Mouse (Mus musculus) intestine, embryonic 14.5 days (tissue): ENCODE results near the gene Ncf1. TPM values are rescaled to one million over a fixed set of nuclear protein-coding genes. Genes with fewer than 3 reads are reported as not detected.

Experiments used
- ATAC-seq: fragments of 200-750 bp; cut with Nextera tagmentation; replicated peaks from 2 replicates; pipeline ENCODE4 v1.8.0; 2017; ENCODE audit warnings: low read depth, moderate number of reproducible peaks, moderate TSS enrichment, moderate library complexity; ENCODE audit not compliant: low FRiP score, low TSS enrichment
- DNase-seq: peaks from one replicate; pipeline ENCODE4 v3.0.0-alpha.2; 2018; ENCODE audit warnings: low spot score
- H3K27ac ChIP-seq: fragments of 300-500 bp; sonication (generic); 2 replicates; pipeline ENCODE4 v1.5.1; 2014; ENCODE audit warnings: low read depth, mild to moderate bottlenecking, control low read depth
- H3K27me3 ChIP-seq: fragments of 300-500 bp; sonication (generic); replicated peaks from 2 replicates; pipeline ENCODE4 v1.6.1; 2014; ENCODE audit warnings: low read length, control low read depth; ENCODE audit not compliant: control insufficient read depth, insufficient read depth
- H3K36me3 ChIP-seq: fragments of 300-500 bp; sonication (generic); 2 replicates; pipeline ENCODE4 v1.6.1; 2014; ENCODE audit warnings: low read length, control low read depth; ENCODE audit not compliant: control insufficient read depth, insufficient read depth
- H3K4me1 ChIP-seq: fragments of 300-500 bp; sonication (generic); replicated peaks from 2 replicates; pipeline ENCODE4 v1.6.1; 2014; ENCODE audit warnings: low read length, control low read depth, mixed read lengths; ENCODE audit not compliant: control insufficient read depth, insufficient read depth
- H3K4me2 ChIP-seq: fragments of 300-500 bp; sonication (generic); 2 replicates; pipeline ENCODE4 v1.6.1; 2014; ENCODE audit warnings: low read length
- H3K4me3 ChIP-seq: fragments of 300-500 bp; sonication (generic); 2 replicates; pipeline ENCODE4 v1.5.1; 2014; ENCODE audit warnings: low read depth, low read length, control low read depth, mixed read lengths
- H3K9ac ChIP-seq: fragments of 300-500 bp; sonication (generic); 2 replicates; pipeline ENCODE4 v1.6.1; 2014; ENCODE audit warnings: mild to moderate bottlenecking, low read length
- H3K9me3 ChIP-seq: fragments of 300-500 bp; sonication (generic); 2 replicates; pipeline ENCODE4 v1.6.1; 2016; ENCODE audit warnings: low read length, control low read depth; ENCODE audit not compliant: control insufficient read depth
- WGBS: fragments of 180-500 bp; shearing (Covaris S2); extraction: QIAGEN DNeasy Blood & Tissue Kit; methylation state at CpG from one replicate; pipeline ENCODE4 v1.1.7; 2014; 5-methylcytosine and 5-hydroxymethylcytosine counted together
- polyA plus RNA-seq: library from polyadenylated mRNA; unstranded; fragments of >200 nt; fragmentation: Nextera tagmentation; extraction: Ambion mirVana; gene quantifications from 2 replicates; pipeline ENCODE4 v1.2.1, GENCODE M21; 2014

Ncf1 gene
- 3.4 and 4.1 TPM in 2 replicates for polyA plus RNA-seq

- no peak for DNase-seq
- Histone ChIP-seq H3K27me3 (no peaks in the 10 kb centered on the region), H3K4me2 (no peak within 1 kb of the TSS), H3K4me3 (no peak within 1 kb of the TSS), H3K9ac (no peak within 1 kb of the TSS), H3K36me3 (no peaks in the 10 kb centered on the region), H3K27ac (no peak within 1 kb of the TSS), H3K9me3 (no peaks in the 10 kb centered on the region), H3K4me1 (peaks cover 25% of the 10 kb centered on the region)
- ATAC-seq, result no peak
- 87% methylated on average over 7 of the region's 7 CpGs for WGBS
Measured at GRCm38 (mm10) chr5:134229391-134229790, at the start of gene Ncf1. Gene Ncf1, minus strand, starts transcription at chr5:134229625.

DNA sequence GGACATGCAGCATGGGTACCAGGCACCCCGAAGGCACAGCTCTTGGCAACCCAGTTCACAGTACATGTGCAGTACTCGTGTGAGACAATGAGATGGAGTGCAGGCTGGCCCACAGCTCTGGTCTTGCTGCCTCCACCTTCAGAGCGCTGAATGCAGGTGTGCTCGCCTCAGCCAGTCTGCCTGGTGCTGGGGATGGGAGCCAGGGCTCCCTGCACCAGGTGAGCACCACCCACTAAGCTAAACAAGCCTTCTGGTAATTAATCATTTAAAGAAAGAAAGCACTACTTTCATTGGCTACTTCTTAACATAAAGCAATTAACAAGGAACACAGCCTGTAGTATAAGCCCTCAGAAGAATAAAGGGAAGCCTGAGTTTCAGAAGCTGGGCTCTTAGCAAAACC lies 47.7 kb upstream of the Ncf1 start:
- ATAC-seq, result no peak
- WGBS, result 95% methylated on average over 4 of the region's 4 CpGs
- H3K36me3 ChIP-seq, result peaks cover 92% of the 10 kb centered on the region
- H3K27ac ChIP-seq, result no peak overlapping the region
- H3K4me2 ChIP-seq, result no peak overlapping the region
- no peak overlapping the region for H3K4me3 ChIP-seq
- no peak overlapping the region for H3K9ac ChIP-seq
- H3K27me3 ChIP-seq, result no peaks in the 10 kb centered on the region
- no peaks in the 10 kb centered on the region for H3K9me3 ChIP-seq
- no peak for DNase-seq
- H3K4me1 ChIP-seq, result no peaks in the 10 kb centered on the region

DNA sequence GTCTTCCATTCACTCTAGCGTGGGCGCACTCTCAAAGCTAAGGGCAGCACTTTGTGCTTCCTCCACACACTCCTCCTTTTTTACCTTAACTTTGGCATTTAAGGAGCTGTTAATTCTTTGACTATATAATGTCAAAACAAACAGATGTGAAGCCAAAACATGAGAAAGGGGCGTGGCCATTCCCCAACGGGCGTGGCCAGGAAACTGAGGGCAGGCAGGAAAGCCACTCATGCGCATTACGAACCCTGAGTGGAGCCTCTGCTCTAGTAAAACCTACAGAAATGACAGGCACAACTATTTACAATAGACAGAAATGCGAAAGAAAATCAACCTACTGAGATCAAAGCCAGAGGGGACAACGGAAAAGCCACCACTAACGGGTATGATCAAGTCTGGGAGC lies 46.1 kb upstream of the Ncf1 start:
- Histone ChIP-seq H3K27ac (no peak overlapping the region), H3K9ac (no peak overlapping the region), H3K27me3 (no peaks in the 10 kb centered on the region), H3K9me3 (no peaks in the 10 kb centered on the region), H3K36me3 (peaks cover 95% of the 10 kb centered on the region), H3K4me2 (no peak overlapping the region), H3K4me3 (no peak overlapping the region), H3K4me1 (no peaks in the 10 kb centered on the region)
- DNase-seq, result no peak
- ATAC-seq, result no peak
- 89% methylated on average over 10 of the region's 10 CpGs for WGBS

- DNase-seq, result no peak
- peaks cover 95% of the 10 kb centered on the region for H3K36me3 ChIP-seq
- H3K27me3 ChIP-seq, result no peaks in the 10 kb centered on the region
- no peak overlapping the region for H3K27ac ChIP-seq
- H3K4me1 ChIP-seq, result no peaks in the 10 kb centered on the region
- no peak overlapping the region for H3K9ac ChIP-seq
- WGBS, result 85% methylated on average over 11 of the region's 11 CpGs
- H3K4me3 ChIP-seq, result no peak overlapping the region
- no peak for ATAC-seq
- no peaks in the 10 kb centered on the region for H3K9me3 ChIP-seq
- no peak overlapping the region for H3K4me2 ChIP-seq
Measured at GRCm38 (mm10) chr5:134275021-134275420, 45.6 kb upstream of the Ncf1 start.

- Histone ChIP-seq H3K4me2 (no peak overlapping the region), H3K36me3 (peaks cover 95% of the 10 kb centered on the region), H3K9me3 (no peaks in the 10 kb centered on the region), H3K27ac (no peak overlapping the region), H3K4me3 (no peak overlapping the region), H3K27me3 (no peaks in the 10 kb centered on the region), H3K9ac (no peak overlapping the region), H3K4me1 (no peaks in the 10 kb centered on the region)
- WGBS, result 91% methylated on average over 8 of the region's 8 CpGs
- no peak for ATAC-seq
- no peak for DNase-seq
Measured at GRCm38 (mm10) chr5:134273761-134274160, 44.3 kb upstream of the Ncf1 start.

DNA sequence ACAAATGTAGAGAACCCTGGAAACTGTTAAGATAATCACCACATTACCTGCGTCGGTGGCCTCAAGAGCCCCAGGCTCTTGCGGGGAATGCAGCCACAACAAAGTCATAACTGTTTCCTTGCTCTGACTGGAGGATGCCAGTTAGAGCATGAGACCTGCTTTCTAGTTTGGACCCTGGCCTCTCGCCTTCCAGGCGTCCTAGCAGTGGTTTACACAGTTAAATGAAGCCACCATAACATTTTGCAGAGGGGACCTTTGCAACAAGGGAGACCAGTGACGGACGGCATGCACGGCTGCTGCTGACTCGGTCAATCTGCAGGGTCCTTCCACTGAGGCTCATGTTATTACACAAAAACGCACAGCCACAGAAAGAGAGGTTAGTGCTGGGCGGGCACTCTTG lies 43.3 kb upstream of the Ncf1 start:
- ATAC-seq, result no peak
- WGBS, result 85% methylated on average over 11 of the region's 11 CpGs
- H3K36me3 ChIP-seq, result peaks cover 96% of the 10 kb centered on the region

DNA sequence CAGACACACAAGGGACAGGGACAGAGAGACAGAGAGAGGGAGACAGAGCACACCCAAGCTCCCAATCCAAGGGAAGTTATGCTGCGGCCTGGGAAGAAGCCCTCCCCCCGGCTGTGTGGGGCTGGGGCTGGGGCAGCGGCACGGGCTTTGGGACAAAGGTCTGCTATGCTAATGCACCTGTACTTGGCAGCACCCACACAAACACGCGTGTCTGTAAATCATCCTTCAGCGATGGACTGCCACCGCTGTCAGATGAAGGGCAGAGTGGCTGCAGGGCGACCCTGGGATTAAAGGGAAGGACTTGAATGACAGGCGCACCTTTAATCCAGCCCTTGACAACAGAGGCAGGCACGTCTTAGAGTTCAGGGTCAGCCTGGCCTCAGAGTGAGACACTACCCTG lies 42.0 kb upstream of the Ncf1 start:
- ATAC-seq (no peak), DNase-seq (no peak)
- no peak overlapping the region for H3K27ac ChIP-seq
- H3K4me2 ChIP-seq, result no peak overlapping the region
- H3K27me3 ChIP-seq, result no peaks in the 10 kb centered on the region
- H3K4me1 ChIP-seq, result no peaks in the 10 kb centered on the region
- H3K9ac ChIP-seq, result no peak overlapping the region
- no peak overlapping the region for H3K4me3 ChIP-seq
- no peaks in the 10 kb centered on the region for H3K9me3 ChIP-seq
- WGBS, result 89% methylated on average over 11 of the region's 11 CpGs
- peaks cover 98% of the 10 kb centered on the region for H3K36me3 ChIP-seq

More for the DNA sequence above, 43.3 kb upstream of the Ncf1 start:
- no peaks in the 10 kb centered on the region for H3K9me3 ChIP-seq
- no peaks in the 10 kb centered on the region for H3K4me1 ChIP-seq
- H3K4me2 ChIP-seq, result no peak overlapping the region
- H3K27ac ChIP-seq, result no peak overlapping the region
- no peak overlapping the region for H3K4me3 ChIP-seq
- no peaks in the 10 kb centered on the region for H3K27me3 ChIP-seq
- no peak for DNase-seq
- H3K9ac ChIP-seq, result no peak overlapping the region

DNA sequence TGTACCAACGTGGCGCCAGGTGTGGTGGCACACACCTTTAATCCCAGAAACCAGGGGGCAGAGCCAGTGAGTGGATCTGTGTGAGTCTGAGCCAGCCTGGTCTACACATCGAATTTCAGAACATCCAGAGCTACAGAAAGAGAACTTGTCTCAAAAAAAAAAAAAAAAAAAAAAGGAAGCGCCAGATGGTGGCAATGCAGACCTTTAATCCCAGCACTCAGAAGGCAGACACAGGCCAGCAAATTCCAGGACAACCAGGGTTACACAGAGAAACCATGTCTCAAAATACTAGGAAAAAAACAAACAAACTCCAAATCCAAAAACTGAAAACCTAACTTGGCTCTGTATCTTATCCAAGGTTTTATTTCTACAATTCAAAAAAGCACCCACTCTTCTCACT lies 41.1 kb upstream of the Ncf1 start:
- no peak for DNase-seq
- Histone ChIP-seq H3K9me3 (no peaks in the 10 kb centered on the region), H3K4me2 (no peak overlapping the region), H3K4me3 (no peak overlapping the region), H3K9ac (no peak overlapping the region), H3K4me1 (no peaks in the 10 kb centered on the region), H3K27ac (no peak overlapping the region), H3K27me3 (no peaks in the 10 kb centered on the region), H3K36me3 (peaks cover 98% of the 10 kb centered on the region)
- ATAC-seq, result no peak
- WGBS, result 86% methylated on average over 4 of the region's 4 CpGs

GRCm38 (mm10) chr5:134269751-134270150 lies 40.3 kb upstream of the Ncf1 start:
- Histone ChIP-seq H3K36me3 (peaks cover 98% of the 10 kb centered on the region), H3K27me3 (no peaks in the 10 kb centered on the region), H3K4me3 (no peak overlapping the region), H3K27ac (no peak overlapping the region), H3K4me1 (no peaks in the 10 kb centered on the region), H3K9ac (no peak overlapping the region), H3K9me3 (no peaks in the 10 kb centered on the region), H3K4me2 (no peak overlapping the region)
- DNase-seq (no peak), ATAC-seq (no peak)
- 86% methylated on average over 5 of the region's 5 CpGs for WGBS
